Mouse (Mus musculus) brain, embryonic 14.5 days (tissue): ENCODE data around the gene Tst.

Experiments
- CTCF ChIP-seq: fragments of 200-500 bp; IDR thresholded peaks from 2 replicates; pipeline ENCODE4 v1.5.1; 2012; ENCODE audit warnings: inconsistent platforms, mild to moderate bottlenecking, moderate library complexity, borderline replicate concordance; ENCODE audit not compliant: insufficient read depth, insufficient read length; ENCODE audit errors: extremely low read depth
- POLR2A ChIP-seq: fragments of 200-500 bp; IDR thresholded peaks from 2 replicates; pipeline ENCODE4 v1.6.1; 2012; ENCODE audit warnings: mild to moderate bottlenecking, inconsistent platforms, borderline replicate concordance; ENCODE audit not compliant: poor library complexity, insufficient read depth, insufficient read length, severe bottlenecking; ENCODE audit errors: extremely low read depth

GRCm38 (mm10) chr15:78413083-78413718, 7.5 kb upstream of the Tst start:
- TF ChIP-seq CTCF = no peak
- TF ChIP-seq POLR2A = no peak
